Mouse (Mus musculus) heart, postnatal 25 days (tissue): Measurements from ENCODE around the gene Olfr656. TPM values are rescaled to one million over a fixed set of nuclear protein-coding genes. Genes with fewer than 3 reads are reported as not detected.

Source experiments
- DNase-seq: peaks from one replicate; pipeline ENCODE4 v3.0.0; 2022; ENCODE audit warnings: low spot score
- intact Hi-C: fragments of 180-260 bp; cut with DNase I; formaldehyde crosslinking; loops from one replicate; pipeline ENCODE4 v1.15.1; 2025
- total RNA-seq, 2 experiments: library from RNA; stranded (reverse); gene quantifications; 2 replicates each; pipeline ENCODE4 v1.2.3; 2021

The Olfr656 gene
- not detected for total RNA-seq

GRCm38 (mm10) chr7:104613655-104614054 lies at the start of gene Olfr656:
Olfr656 (plus strand) TSS chr7:104613955.
- intact Hi-C loops: no loop called here
- DNase-seq: no peak

GRCm38 (mm10) chr7:104577014-104577413 lies 36.7 kb upstream of the Olfr656 start, which contains the start of gene Olfr653:
Olfr653 (plus strand) TSS chr7:104577314.
- intact Hi-C loops: no loop called here

GRCm38 (mm10) chr7:104580846-104581245 lies 32.9 kb upstream of the Olfr656 start:
- intact Hi-C loops: no loop called here
- no peak for DNase-seq

More at GRCm38 (mm10) chr7:104577014-104577413, 36.7 kb upstream of the Olfr656 start, which contains the start of gene Olfr653:
- no peak for DNase-seq

- DNase-seq: no peak
- intact Hi-C loops: no loop called here
These were observed 32.3 kb upstream of the Olfr656 start for GRCm38 (mm10) chr7:104581429-104581828.

- no peak for DNase-seq
- intact Hi-C loops: no loop called here
These were observed 27.0 kb upstream of the Olfr656 start, which contains the start of gene Olfr654 for GRCm38 (mm10) chr7:104586725-104587124. Olfr654 (plus strand) TSS chr7:104587025.

- intact Hi-C loops: no loop called here
- DNase-seq: no peak
These were observed 25.5 kb upstream of the Olfr656 start for GRCm38 (mm10) chr7:104588274-104588673.

- intact Hi-C loops: no loop called here
- DNase-seq: no peak
These were observed 12.1 kb upstream of the Olfr656 start, which contains the start of gene Olfr655 for GRCm38 (mm10) chr7:104601679-104602078. Olfr655 (minus strand) TSS chr7:104601779.

GRCm38 (mm10) chr7:104603173-104603572 lies 10.6 kb upstream of the Olfr656 start:
- intact Hi-C loops: no loop called here
- DNase-seq: no peak

GRCm38 (mm10) chr7:104604727-104605126 lies 9.0 kb upstream of the Olfr656 start:
- intact Hi-C loops: no loop called here
- no peak for DNase-seq

- DNase-seq: no peak
- intact Hi-C loops: no loop called here
These were observed 10.7 kb downstream of the Olfr656 start, which contains the start of gene Olfr657 for GRCm38 (mm10) chr7:104624494-104624893. Olfr657 (plus strand) TSS chr7:104624794.

- DNase-seq: no peak
- intact Hi-C loops: no loop called here
These were observed 33.2 kb downstream of the Olfr656 start, which contains the start of gene Olfr658 for GRCm38 (mm10) chr7:104646841-104647482. Olfr658 (minus strand) TSS chr7:104647305.

- DNase-seq: no peak
- intact Hi-C loops: no loop called here
These were observed 52.7 kb downstream of the Olfr656 start, which contains the start of gene Olfr659 for GRCm38 (mm10) chr7:104666453-104666852. Olfr659 (plus strand) TSS chr7:104666753.

Other genes with a start within 250 kb of the Olfr656 start
- not detected for gene Trim30b, start 244.1 kb upstream of the Olfr656 start, total RNA-seq
- gene Trim30c, start 213.1 kb upstream of the Olfr656 start, total RNA-seq: not detected
- 1 to 10 TPM; 3.5 to 4.0 TPM for gene Trim30a, start 148.8 kb upstream of the Olfr656 start, total RNA-seq
- under 1 TPM; 0.36 to 0.57 TPM for gene Trim30d, start 106.1 kb upstream of the Olfr656 start, total RNA-seq
- not detected for gene Olfr651, start 63.8 kb upstream of the Olfr656 start, total RNA-seq
- not detected for gene Olfr652, start 53.1 kb upstream of the Olfr656 start, total RNA-seq
- gene Olfr653, start 36.6 kb upstream of the Olfr656 start, total RNA-seq: not detected
- not detected for gene Olfr654, start 26.9 kb upstream of the Olfr656 start, total RNA-seq
- not detected for gene Olfr655, start 12.2 kb upstream of the Olfr656 start, total RNA-seq
- gene Olfr657, start 10.8 kb downstream of the Olfr656 start, total RNA-seq: not detected
- not detected for gene Olfr658, start 33.4 kb downstream of the Olfr656 start, total RNA-seq
- not detected for gene Olfr659, start 52.8 kb downstream of the Olfr656 start, total RNA-seq
- gene Olfr661, start 72.5 kb downstream of the Olfr656 start, total RNA-seq: not detected
- not detected for gene Usp17le, start 163.5 kb downstream of the Olfr656 start, total RNA-seq
- not detected for gene Usp17lb, start 228.6 kb downstream of the Olfr656 start, total RNA-seq
- not detected for gene Usp17la, start 243.1 kb downstream of the Olfr656 start, total RNA-seq